8 mouse cellular contexts compared by ENCODE assay signal in the genomic region with DNA sequence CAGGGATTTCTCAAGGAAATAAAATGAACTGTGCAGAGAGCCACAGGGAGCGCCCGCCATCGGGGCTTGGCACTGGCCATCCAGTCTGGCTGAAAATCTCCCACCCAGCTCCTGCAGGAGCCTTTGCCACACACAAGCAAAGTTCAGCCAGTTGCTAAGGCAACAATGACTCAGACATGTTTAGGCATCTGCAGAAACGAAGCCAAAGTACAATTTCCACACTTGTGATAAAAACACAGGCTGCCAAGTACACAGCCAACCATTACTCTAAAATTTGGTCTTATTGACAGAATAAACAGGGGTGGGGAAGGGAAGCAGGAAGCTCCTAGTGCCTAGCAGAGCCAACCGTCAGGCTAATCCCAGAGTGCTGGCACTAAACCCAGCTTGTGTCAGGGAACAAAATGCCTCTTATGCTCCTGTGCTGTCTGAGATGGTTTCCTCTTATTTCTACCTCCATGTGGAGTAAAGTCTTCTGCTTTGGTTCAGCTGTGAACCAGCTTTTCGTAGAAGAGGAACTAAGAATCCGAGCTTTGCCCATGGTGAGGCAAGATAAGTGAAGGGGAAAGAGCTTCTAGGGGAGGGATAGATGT. TPM values are rescaled to one million over a fixed set of nuclear protein-coding genes. Genes with fewer than 3 reads are reported as not detected.
DNase-seq lines count a peak whose midpoint lies in the region; ATAC-seq lines count a peak whose summit lies in the region.

No protein-coding gene starts in this region.

- no peak overlapping the region for H3K9ac ChIP-seq in hindbrain, embryonic 14.5 days
- H3K9ac ChIP-seq in heart, embryonic 13.5 days = no peak overlapping the region

- H3K4me2 ChIP-seq in hindbrain, embryonic 14.5 days (replicated peaks) = no peak overlapping the region
- H3K4me2 ChIP-seq in heart, embryonic 13.5 days = no peak overlapping the region

- WGBS in hindbrain, embryonic 14.5 days = 69% methylated on average over 7 of the region's 7 CpGs
- 85% methylated on average over 7 of the region's 7 CpGs for WGBS in hindbrain, embryonic 10.5 days
- WGBS in heart, embryonic 13.5 days = 61% methylated on average over 7 of the region's 7 CpGs

- peak; percentile 31; the same call in 1 of the 2 replicates for ATAC-seq in hindbrain, embryonic 14.5 days (ENCODE audit: low FRiP score)
- ATAC-seq in heart, embryonic 13.5 days (ENCODE audit: extremely low read depth, insufficient number of reproducible peaks, low FRiP score, low TSS enrichment) = no peak
- ATAC-seq in megakaryocyte progenitor cell, adult 5-6 weeks (replicated peaks; ENCODE audit: poor library complexity) = peak; percentile 57
- no peak for ATAC-seq in inflammation-experienced regulatory T-cells, adult 6 months

- DNase-seq in hindbrain, embryonic 14.5 days (ENCODE audit: low spot score) = no peak
- DNase-seq in hindbrain, embryonic 10.5 days (ENCODE audit: low spot score) = no peak
- DNase-seq in NIH3T3 (ENCODE audit: low read depth) = peak; percentile 92
- DNase-seq in layer of hippocampus, adult 18-20 months (ENCODE audit: low spot score in 2 of 2) = peak; percentile 48 to 83
- no peak for DNase-seq in frontal cortex, postnatal 14 days (ENCODE audit: low spot score in 2 of 2)

- H3K9me3 ChIP-seq in hindbrain, embryonic 14.5 days (ENCODE audit: control insufficient read depth, low read length) = no peaks in the 10 kb centered on the region
- no peaks in the 10 kb centered on the region for H3K9me3 ChIP-seq in hindbrain, embryonic 10.5 days
- no peaks in the 10 kb centered on the region for H3K9me3 ChIP-seq in heart, embryonic 13.5 days

- H3K4me1 ChIP-seq in hindbrain, embryonic 14.5 days (replicated peaks; ENCODE audit: control insufficient read depth, insufficient read depth, low read length) = no peaks in the 10 kb centered on the region; the same call in 1 of the 2 replicates
- H3K4me1 ChIP-seq in hindbrain, embryonic 10.5 days (replicated peaks) = peaks cover 31% of the 10 kb centered on the region
- H3K4me1 ChIP-seq in heart, embryonic 13.5 days = peaks cover 80% of the 10 kb centered on the region

- H3K27me3 ChIP-seq in hindbrain, embryonic 14.5 days (ENCODE audit: control insufficient read depth, insufficient read depth, low read length) = no peaks in the 10 kb centered on the region
- no peaks in the 10 kb centered on the region for H3K27me3 ChIP-seq in hindbrain, embryonic 10.5 days (ENCODE audit: insufficient read depth, poor library complexity, severe bottlenecking)
- H3K27me3 ChIP-seq in heart, embryonic 13.5 days (replicated peaks) = no peaks in the 10 kb centered on the region

- no peak overlapping the region for H3K4me3 ChIP-seq in hindbrain, embryonic 14.5 days (replicated peaks; ENCODE audit: low read length)
- no peak overlapping the region for H3K4me3 ChIP-seq in hindbrain, embryonic 10.5 days
- no peak overlapping the region for H3K4me3 ChIP-seq in heart, embryonic 13.5 days

- no peaks in the 10 kb centered on the region for H3K36me3 ChIP-seq in hindbrain, embryonic 14.5 days (replicated peaks; ENCODE audit: control insufficient read depth, insufficient read depth)
- H3K36me3 ChIP-seq in hindbrain, embryonic 10.5 days = no peaks in the 10 kb centered on the region
- no peaks in the 10 kb centered on the region for H3K36me3 ChIP-seq in heart, embryonic 13.5 days

- no peak overlapping the region for H3K27ac ChIP-seq in hindbrain, embryonic 14.5 days
- no peak overlapping the region for H3K27ac ChIP-seq in hindbrain, embryonic 10.5 days
- peak overlapping the region; percentile 74 for H3K27ac ChIP-seq in heart, embryonic 13.5 days (replicated peaks)

RNA-seq across cellular contexts. Expression of gene Pacsin2, which starts 12.7 kb away (rescaled TPM):
- polyA plus RNA-seq in hindbrain, embryonic 14.5 days (2014; fragmentation: Nextera tagmentation; extraction: Ambion mirVana) = 20.5 and 21.5 TPM in 2 replicates
- 53.3 and 57.7 TPM in 2 replicates for polyA plus RNA-seq in hindbrain, embryonic 10.5 days (2016; fragmentation: Nextera tagmentation; extraction: Ambion mirVana)
- 56.8 and 57.8 TPM in 2 replicates for polyA plus RNA-seq in heart, embryonic 13.5 days (2015; fragmentation: Nextera tagmentation; extraction: Ambion mirVana)
- 100 to 1,000 TPM; 101 to 106 TPM for total RNA-seq in layer of hippocampus, adult 18-20 months (2021)
- 40.0 and 47.4 TPM in 2 replicates for total RNA-seq in megakaryocyte progenitor cell, adult 5-6 weeks (2015)
- 71.7 and 101 TPM in 2 replicates for total RNA-seq in megakaryocyte progenitor cell, adult 5-6 weeks (2017)
- 10 to 100 TPM; 17.1 to 34.5 (median 22.0) TPM for polyA plus RNA-seq in inflammation-experienced regulatory T-cells, adult 6 months (2017; shearing (Covaris generic))

RNA-seq across cellular contexts. Expression of gene Ttll1, which starts 59.0 kb away (rescaled TPM):
- 59.5 and 74.7 TPM in 2 replicates for polyA plus RNA-seq in hindbrain, embryonic 14.5 days (2014; fragmentation: Nextera tagmentation; extraction: Ambion mirVana)
- polyA plus RNA-seq in hindbrain, embryonic 10.5 days (2016; fragmentation: Nextera tagmentation; extraction: Ambion mirVana) = 38.0 and 50.4 TPM in 2 replicates
- polyA plus RNA-seq in heart, embryonic 13.5 days (2015; fragmentation: Nextera tagmentation; extraction: Ambion mirVana) = 21.5 and 22.1 TPM in 2 replicates
- 10 to 100 TPM; 36.0 to 38.5 TPM for total RNA-seq in layer of hippocampus, adult 18-20 months (2021)
- total RNA-seq in megakaryocyte progenitor cell, adult 5-6 weeks (2015) = 6.2 and 7.6 TPM in 2 replicates
- total RNA-seq in megakaryocyte progenitor cell, adult 5-6 weeks (2017) = 2.0 and 4.9 TPM in 2 replicates
- polyA plus RNA-seq in inflammation-experienced regulatory T-cells, adult 6 months (2017; shearing (Covaris generic)) = 10 to 100 TPM in 1 of 3 experiments, 1 to 10 TPM in 2; 6.8 to 11.7 (median 9.6) TPM

Comparison
In these comparisons a context has a peak if more than half of its experiments do, and no peak if none do; other contexts are left out.
1. ATAC-seq: peak in hindbrain, embryonic 14.5 days (single experiment) and megakaryocyte progenitor cell, adult 5-6 weeks (single experiment); none in heart, embryonic 13.5 days (single experiment) and inflammation-experienced regulatory T-cells, adult 6 months (single experiment).
2. DNase-seq: peak in NIH3T3 (single experiment) and layer of hippocampus, adult 18-20 months (2 of 2); none in hindbrain, embryonic 14.5 days (single experiment), hindbrain, embryonic 10.5 days (single experiment) and frontal cortex, postnatal 14 days (0 of 2).